Mouse (Mus musculus) lung, postnatal 0 days (tissue): Measurements from ENCODE around the gene Pcp2. TPM values are rescaled to one million over a fixed set of nuclear protein-coding genes. Genes with fewer than 3 reads are reported as not detected.

Experiments used
- ATAC-seq: fragments of 200-750 bp; cut with Nextera tagmentation; 2 replicates; pipeline ENCODE4 v1.8.0; 2017; ENCODE audit warnings: moderate library complexity
- DNase-seq: peaks from one replicate; pipeline ENCODE4 v3.0.0-alpha.2; 2016; ENCODE audit warnings: low spot score
- H3K27ac ChIP-seq: fragments of 300-500 bp; sonication (generic); 2 replicates; pipeline ENCODE4 v1.5.1; 2014; ENCODE audit warnings: antibody characterized with exemption, mild to moderate bottlenecking, low read length, mixed read lengths
- H3K27me3 ChIP-seq: fragments of 300-500 bp; sonication (generic); replicated peaks from 2 replicates; pipeline ENCODE4 v1.6.1; 2014; ENCODE audit warnings: low read length, mixed read lengths; ENCODE audit not compliant: insufficient read depth
- H3K36me3 ChIP-seq: fragments of 300-500 bp; sonication (generic); 2 replicates; pipeline ENCODE4 v1.6.1; 2014; ENCODE audit warnings: low read length, mixed read lengths; ENCODE audit not compliant: insufficient read depth
- H3K4me1 ChIP-seq: fragments of 300-500 bp; sonication (generic); 2 replicates; pipeline ENCODE4 v1.6.1; 2014; ENCODE audit warnings: antibody characterized with exemption, low read depth, low read length, mixed read lengths; ENCODE audit not compliant: insufficient read depth
- H3K4me2 ChIP-seq: fragments of 300-500 bp; sonication (generic); replicated peaks from 2 replicates; pipeline ENCODE4 v1.6.1; 2014; ENCODE audit warnings: low read depth, mild to moderate bottlenecking, low read length, moderate library complexity, mixed read lengths
- H3K4me3 ChIP-seq: fragments of 300-500 bp; sonication (generic); 2 replicates; pipeline ENCODE4 v1.5.1; 2014; ENCODE audit warnings: low read depth, low read length
- H3K9ac ChIP-seq: fragments of 300-500 bp; sonication (generic); replicated peaks from 2 replicates; pipeline ENCODE4 v1.6.1; 2014; ENCODE audit warnings: low read depth, mild to moderate bottlenecking
- H3K9me3 ChIP-seq: fragments of 300-500 bp; sonication (generic); 2 replicates; pipeline ENCODE4 v1.6.1; 2016; ENCODE audit warnings: low read length, mixed read lengths
- CTCF ChIP-seq: IDR thresholded peaks from 2 replicates; pipeline ENCODE4 v1.5.1; 2016; ENCODE audit warnings: antibody characterized with exemption, mild to moderate bottlenecking
- EP300 ChIP-seq: IDR thresholded peaks from 2 replicates; pipeline ENCODE4 v1.6.1; 2016; ENCODE audit warnings: antibody characterized with exemption, mild to moderate bottlenecking, control low read depth
- WGBS: fragments of 180-500 bp; shearing (Covaris S2); extraction: QIAGEN DNeasy Blood & Tissue Kit; methylation state at CpG from one replicate; pipeline ENCODE4 v1.1.7; 2014; 5-methylcytosine and 5-hydroxymethylcytosine counted together
- polyA plus RNA-seq: library from polyadenylated mRNA; unstranded; fragments of >200 nt; fragmentation: Nextera tagmentation; extraction: Ambion mirVana; gene quantifications from 2 replicates; pipeline ENCODE4 v1.2.1, GENCODE M21; 2015

Pcp2 gene
- polyA plus RNA-seq, 1 experiment from 2014 or later: not detected

GRCm38 (mm10) chr8:3628014-3628413 lies 2.7 kb upstream of the Pcp2 start:
- Histone ChIP-seq H3K4me2 (no peak overlapping the region), H3K4me3 (no peak overlapping the region), H3K4me1 (peaks cover 3% of the 10 kb centered on the region; the same call in 1 of the 2 replicates), H3K27me3 (no peaks in the 10 kb centered on the region), H3K27ac (no peak overlapping the region), H3K36me3 (no peaks in the 10 kb centered on the region), H3K9me3 (no peaks in the 10 kb centered on the region), H3K9ac (no peak overlapping the region)
- ATAC-seq: no peak
- WGBS: 28% methylated on average over 5 of the region's 5 CpGs
- TF ChIP-seq EP300 (no peak), CTCF (peak; percentile 70)
- peak; percentile 69 for DNase-seq

- Histone ChIP-seq H3K4me3 (no peak overlapping the region), H3K9me3 (no peaks in the 10 kb centered on the region), H3K4me2 (no peak overlapping the region), H3K9ac (no peak overlapping the region), H3K27me3 (no peaks in the 10 kb centered on the region), H3K36me3 (no peaks in the 10 kb centered on the region), H3K27ac (no peak overlapping the region), H3K4me1 (peaks cover 3% of the 10 kb centered on the region; the same call in 1 of the 2 replicates)
- DNase-seq (no peak), ATAC-seq (no peak)
- WGBS: 46% methylated on average over 5 of the region's 5 CpGs
- TF ChIP-seq CTCF (no peak), EP300 (no peak)
These were observed 1.6 kb upstream of the Pcp2 start for GRCm38 (mm10) chr8:3626971-3627370.

- 68% methylated on average over 8 of the region's 8 CpGs for WGBS
- Histone ChIP-seq H3K27me3 (no peaks in the 10 kb centered on the region), H3K4me2 (peak overlapping the region; percentile 62), H3K4me1 (peaks cover 9% of the 10 kb centered on the region; the same call in 1 of the 2 replicates), H3K36me3 (no peaks in the 10 kb centered on the region; the same call in 1 of the 2 replicates), H3K9ac (no peak overlapping the region), H3K4me3 (peak overlapping the region; percentile 68; the same call in 1 of the 2 replicates), H3K27ac (no peak overlapping the region), H3K9me3 (no peaks in the 10 kb centered on the region)
- TF ChIP-seq CTCF: no peak
- no peak for TF ChIP-seq EP300
- ATAC-seq: no peak
- DNase-seq: no peak
These were observed 3.2 kb downstream of the Pcp2 start for GRCm38 (mm10) chr8:3622119-3622518.

- H3K9ac ChIP-seq: peak within 1 kb of the TSS; percentile 69
- ATAC-seq (peak; percentile 98), DNase-seq (peak; percentile 99)
- no peak within 1 kb of the TSS for H3K27ac ChIP-seq
- H3K9me3 ChIP-seq: no peaks in the 10 kb centered on the region
- H3K36me3 ChIP-seq: peaks cover 6% of the 10 kb centered on the region
- peak within 1 kb of the TSS; percentile 68 for H3K4me3 ChIP-seq
- TF ChIP-seq EP300: no peak
- TF ChIP-seq CTCF: no peak
- peaks cover 9% of the 10 kb centered on the region; the same call in 1 of the 2 replicates for H3K4me1 ChIP-seq
- under 1% methylated on average over 37 of the region's 37 CpGs for WGBS
- H3K4me2 ChIP-seq: peak within 1 kb of the TSS; percentile 75
- H3K27me3 ChIP-seq: no peaks in the 10 kb centered on the region
These were observed 4.0 kb downstream of the Pcp2 start, which contains the start of the genes Xab2 and Pet100 for GRCm38 (mm10) chr8:3621199-3621970. Xab2 (minus strand) TSS chr8:3621316. Pet100 (plus strand) TSS chr8:3621548.

GRCm38 (mm10) chr8:3609816-3610150 lies 15.6 kb downstream of the Pcp2 start:
- Histone ChIP-seq H3K9ac (no peak overlapping the region), H3K4me3 (no peak overlapping the region), H3K27me3 (no peaks in the 10 kb centered on the region), H3K9me3 (no peaks in the 10 kb centered on the region), H3K27ac (no peak overlapping the region), H3K4me1 (no peaks in the 10 kb centered on the region), H3K4me2 (no peak overlapping the region), H3K36me3 (peaks cover 17% of the 10 kb centered on the region)
- WGBS: 72% methylated on average over 6 of the region's 6 CpGs
- peak; percentile 30 for DNase-seq
- peak; percentile 70 for ATAC-seq
- TF ChIP-seq CTCF: no peak
- TF ChIP-seq EP300: no peak

GRCm38 (mm10) chr8:3609046-3609815 lies 16.1 kb downstream of the Pcp2 start:
- TF ChIP-seq CTCF (no peak), EP300 (no peak)
- no peak overlapping the region for H3K4me3 ChIP-seq
- H3K4me2 ChIP-seq: no peak overlapping the region
- H3K27me3 ChIP-seq: no peaks in the 10 kb centered on the region
- peak overlapping the region; percentile 55; the same call in 1 of the 2 replicates for H3K27ac ChIP-seq
- no peak overlapping the region for H3K9ac ChIP-seq
- no peaks in the 10 kb centered on the region for H3K4me1 ChIP-seq
- no peaks in the 10 kb centered on the region for H3K9me3 ChIP-seq
- ATAC-seq (peak; percentile 46), DNase-seq (peak; percentile 41)
- H3K36me3 ChIP-seq: peaks cover 14% of the 10 kb centered on the region
- WGBS: 67% methylated on average over 12 of the region's 12 CpGs
